Mouse (Mus musculus) lung, postnatal 25 days (tissue): ENCODE data around the gene Trpc6.
A peak's percentile ranks its signal among the peaks of the same experiment; 100 is the strongest.

Experiments
- DNase-seq: peaks from one replicate; pipeline ENCODE4 v3.0.0; 2022; ENCODE audit warnings: low spot score

Gene Trpc6

DNA sequence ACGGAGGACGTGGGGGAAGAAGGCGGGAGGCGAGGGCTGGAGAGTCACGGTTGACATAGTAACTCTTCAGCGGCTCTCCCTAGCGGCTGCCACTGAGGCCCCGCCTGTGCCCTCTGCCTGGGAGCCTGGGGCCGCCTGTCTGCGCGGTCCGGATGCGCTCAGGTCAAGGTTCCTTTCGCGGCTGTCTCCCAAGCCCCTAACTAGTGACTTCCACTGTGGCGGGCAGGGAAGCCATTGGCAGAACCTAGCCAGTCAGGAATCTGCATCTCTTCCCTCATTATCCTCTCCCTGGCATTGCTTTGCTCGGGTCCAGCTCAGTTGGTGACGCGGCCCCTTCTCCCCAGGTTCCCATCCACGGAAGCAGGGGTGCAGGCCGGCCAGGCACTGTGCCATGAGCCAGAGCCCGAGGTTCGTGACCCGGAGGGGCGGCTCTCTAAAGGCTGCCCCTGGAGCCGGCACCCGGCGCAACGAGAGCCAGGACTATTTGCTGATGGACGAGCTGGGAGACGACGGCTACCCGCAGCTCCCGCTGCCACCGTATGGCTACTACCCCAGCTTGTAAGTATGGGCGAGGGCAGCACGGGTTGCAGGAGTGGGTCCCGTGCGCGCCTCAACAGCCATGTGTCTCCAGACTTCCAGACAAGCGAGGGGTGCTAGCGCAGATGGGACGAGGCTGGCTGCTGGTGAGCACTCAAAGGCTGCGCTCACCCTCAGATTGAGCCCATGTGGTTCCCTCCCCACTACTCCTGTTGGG is at the start of gene Trpc6:
Trpc6 (plus strand) TSS at position 102 of the 754 bp plus-strand sequence.
- DNase-seq, result peak; percentile 11

DNA sequence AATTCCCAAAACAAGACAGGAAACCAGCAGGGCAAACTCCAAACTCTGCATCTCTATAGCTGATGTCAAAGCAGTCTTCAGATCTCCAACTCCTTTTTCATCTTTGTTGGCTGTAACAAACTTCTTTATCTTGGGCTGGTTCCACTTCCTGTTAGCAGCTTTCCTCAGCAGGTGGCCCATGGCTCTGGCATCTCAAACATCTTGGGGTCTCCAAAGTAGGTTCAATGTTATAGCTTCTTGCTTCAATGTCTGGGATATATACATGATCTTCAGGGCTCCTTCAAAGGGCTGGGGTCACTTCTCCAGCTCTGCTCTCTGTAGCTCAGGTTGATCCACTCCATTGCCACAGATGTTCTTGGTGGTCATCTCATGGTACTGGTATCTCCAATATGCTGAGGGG is 23.0 kb upstream of the Trpc6 start:
- DNase-seq, result no peak

- DNase-seq, result no peak
Measured at GRCm38 (mm10) chr9:8533670-8534069, 10.3 kb upstream of the Trpc6 start.

- no peak for DNase-seq
Measured at GRCm38 (mm10) chr9:8545236-8545635, 1.3 kb downstream of the Trpc6 start.

GRCm38 (mm10) chr9:8558574-8558973 is 14.6 kb downstream of the Trpc6 start:
- DNase-seq, result no peak

- DNase-seq, result no peak
Measured at GRCm38 (mm10) chr9:8592618-8593017, 48.7 kb downstream of the Trpc6 start.

GRCm38 (mm10) chr9:8597089-8597488 is 53.1 kb downstream of the Trpc6 start:
- no peak for DNase-seq

DNA sequence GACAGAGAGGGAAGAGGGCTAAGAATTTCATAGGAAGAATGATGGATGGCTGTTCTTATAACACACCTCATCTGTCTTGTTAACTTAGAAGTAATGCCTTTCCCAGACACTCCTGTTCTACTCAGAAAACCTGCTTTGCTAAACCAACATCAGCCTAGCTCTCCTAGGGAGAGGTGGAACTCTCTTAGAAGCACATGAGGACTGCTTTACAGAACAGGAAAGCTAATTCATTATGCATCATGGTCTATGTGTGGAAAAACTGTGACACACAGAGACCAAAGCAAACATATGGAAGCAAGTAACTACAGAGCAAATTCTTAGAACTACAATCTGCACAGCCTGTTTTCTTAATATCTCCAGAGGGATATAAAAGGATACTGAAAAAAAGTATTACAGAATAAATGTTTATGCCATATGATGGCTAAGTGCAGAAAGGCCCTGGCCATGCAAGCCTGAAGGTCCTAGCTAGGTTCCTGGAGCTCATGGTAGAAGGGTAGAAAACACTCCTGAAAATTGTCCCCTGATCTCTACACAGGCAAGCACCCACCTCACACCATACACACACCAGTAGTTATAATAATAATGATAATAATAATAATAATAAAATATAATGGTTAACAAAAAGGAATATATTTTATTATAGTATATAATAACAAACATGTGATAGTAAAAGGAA is 63.0 kb downstream of the Trpc6 start:
- no peak for DNase-seq

DNA sequence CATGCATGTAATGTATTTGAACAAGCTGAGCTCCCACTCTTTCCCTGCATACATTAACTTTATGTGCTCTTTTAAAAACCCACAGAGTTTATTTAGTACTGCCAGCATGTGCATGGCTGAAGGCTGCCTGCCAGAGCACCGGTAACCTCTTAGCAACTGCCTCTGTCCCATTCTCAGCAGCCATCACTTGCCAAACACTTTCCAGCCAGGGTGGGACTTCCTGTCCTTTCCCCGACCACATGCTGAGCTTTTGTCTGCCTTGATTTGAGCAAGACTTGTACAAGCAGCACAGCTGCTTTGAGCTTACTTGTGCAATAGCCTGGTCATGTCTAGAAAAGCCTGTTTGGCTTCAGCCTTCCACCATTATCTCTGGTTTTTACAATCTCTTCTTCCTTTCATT is 90.4 kb downstream of the Trpc6 start:
- no peak for DNase-seq

DNA sequence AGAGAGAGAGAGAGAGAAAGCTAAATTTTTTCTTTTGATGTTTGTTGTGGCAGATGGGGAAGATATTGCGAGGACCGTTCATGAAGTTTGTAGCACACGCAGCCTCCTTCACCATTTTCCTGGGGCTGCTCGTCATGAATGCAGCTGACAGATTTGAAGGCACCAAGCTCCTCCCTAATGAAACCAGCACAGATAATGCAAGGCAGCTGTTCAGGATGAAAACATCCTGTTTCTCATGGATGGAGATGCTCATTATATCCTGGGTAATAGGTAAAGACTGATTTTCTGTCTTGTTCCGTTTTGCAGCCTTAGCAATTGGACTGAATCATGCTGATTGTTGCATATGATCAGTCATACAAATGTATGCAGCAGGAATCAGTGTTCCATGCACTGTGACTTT is 99.5 kb downstream of the Trpc6 start:
- no peak for DNase-seq

- DNase-seq, result no peak
Measured at GRCm38 (mm10) chr9:8655347-8655746, 111.4 kb downstream of the Trpc6 start.

- DNase-seq, result no peak
Measured at GRCm38 (mm10) chr9:8672944-8673343, 129.0 kb downstream of the Trpc6 start.

DNA sequence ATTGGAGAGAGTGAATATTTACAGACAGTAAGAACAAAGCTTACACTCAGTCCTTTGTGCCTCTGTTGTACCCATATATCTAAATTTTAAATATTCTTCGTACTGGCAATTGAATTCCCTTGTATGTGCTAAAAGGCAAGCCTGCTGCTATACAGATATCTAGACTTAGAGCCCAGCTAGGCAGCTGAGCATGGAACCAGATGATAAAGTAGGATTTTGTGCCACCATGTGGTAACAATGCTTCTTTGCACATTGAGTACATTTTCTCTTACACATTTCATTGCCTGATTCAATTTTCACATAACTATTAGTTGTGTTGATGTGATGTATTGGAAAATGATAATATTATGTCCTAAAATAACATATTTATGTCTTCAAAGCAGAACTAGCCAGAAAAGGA is 132.7 kb downstream of the Trpc6 start:
- no peak for DNase-seq

DNA sequence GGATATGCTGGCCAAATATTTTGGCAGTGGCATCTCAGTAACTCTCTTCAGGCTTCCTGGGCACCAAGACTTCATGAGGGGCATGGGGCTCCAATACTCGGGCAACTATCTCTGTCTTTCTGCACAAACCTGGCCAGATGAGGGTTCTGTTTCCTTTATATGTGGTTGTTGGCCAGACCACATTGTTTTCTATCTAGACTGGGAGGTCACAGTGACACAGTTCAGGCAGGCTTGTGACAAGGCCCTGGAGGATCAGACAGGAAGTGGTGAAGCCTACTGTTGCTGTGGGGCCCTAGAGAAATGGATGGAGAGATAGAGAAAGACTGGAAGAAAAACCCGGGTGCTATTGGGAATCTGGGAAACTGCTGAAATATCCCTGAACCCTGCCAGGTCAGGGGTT is 149.2 kb downstream of the Trpc6 start:
- DNase-seq, result no peak

DNA sequence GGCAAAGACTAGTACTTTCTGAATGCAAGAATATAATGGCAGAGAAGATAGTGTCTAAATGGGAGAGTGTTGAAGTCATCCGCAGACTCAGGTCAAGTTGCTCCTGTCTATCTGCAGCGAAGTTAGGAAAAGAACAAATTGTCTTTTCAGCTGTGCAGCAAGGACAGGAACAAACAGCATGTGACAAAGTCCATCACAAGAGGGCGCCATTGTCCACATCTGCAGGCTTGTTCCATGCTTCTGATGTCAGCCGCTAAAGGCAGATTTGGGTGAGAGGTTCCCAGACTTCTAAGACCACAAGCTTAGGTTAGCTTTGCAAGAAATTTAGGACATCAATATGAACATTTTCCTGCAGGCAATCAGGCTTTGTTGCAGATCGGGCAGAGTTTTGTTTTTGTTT is 156.7 kb downstream of the Trpc6 start:
- peak; percentile 57 for DNase-seq

DNA sequence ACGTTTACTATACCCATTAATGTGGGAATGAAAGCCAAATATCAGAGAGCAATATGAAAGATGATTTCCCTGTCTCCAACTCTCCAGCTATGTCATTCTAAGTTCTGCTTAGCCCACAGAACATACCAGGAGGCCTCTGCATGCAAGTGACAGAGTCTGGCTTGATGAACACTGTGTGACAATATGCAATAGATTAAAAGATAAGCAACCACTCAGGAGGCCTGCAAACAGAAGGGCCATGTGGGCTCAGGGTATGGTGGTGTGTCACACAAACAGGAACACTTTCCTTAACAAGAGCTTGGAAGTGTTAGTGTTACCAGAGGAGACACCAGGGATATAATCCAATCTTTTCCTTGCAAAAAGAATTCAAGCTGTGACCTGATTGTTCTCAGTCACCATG is 159.6 kb downstream of the Trpc6 start:
- no peak for DNase-seq

GRCm38 (mm10) chr9:8703956-8704355 is 160.0 kb downstream of the Trpc6 start:
- DNase-seq, result no peak

DNA sequence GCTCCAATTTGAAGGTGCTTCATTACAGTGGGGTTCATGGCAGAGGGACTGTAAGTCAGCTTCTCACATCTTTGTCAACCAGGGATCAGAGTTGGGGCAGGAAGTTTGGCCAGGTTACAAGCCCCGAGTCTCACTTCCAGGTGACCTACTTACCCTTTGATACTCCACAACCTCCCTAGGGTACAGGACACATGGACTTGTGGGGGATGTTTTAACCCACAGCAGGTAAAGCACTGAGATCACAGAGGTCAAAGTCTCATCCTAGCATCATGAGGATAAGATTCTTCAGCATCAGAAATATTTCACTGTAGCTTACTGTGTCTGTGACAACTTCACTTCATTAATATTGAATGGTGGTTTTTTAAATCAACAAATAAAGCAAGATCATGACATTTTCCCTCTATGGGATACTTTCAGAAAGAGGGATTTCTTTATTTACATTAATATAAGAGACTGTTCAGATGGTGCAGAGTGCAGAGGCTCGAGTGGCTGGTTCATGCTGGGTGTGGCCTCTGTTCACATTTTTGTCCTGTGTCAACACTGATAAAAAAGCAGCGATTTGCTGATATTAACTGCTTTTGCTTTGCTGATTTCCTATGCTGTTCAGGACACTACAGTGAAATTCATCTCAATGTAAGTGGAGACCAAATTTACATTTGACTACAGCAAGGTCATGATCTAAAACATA is 166.3 kb downstream of the Trpc6 start:
- DNase-seq, result no peak

- DNase-seq, result no peak
Measured at GRCm38 (mm10) chr9:8719017-8719416, 175.1 kb downstream of the Trpc6 start.

DNA sequence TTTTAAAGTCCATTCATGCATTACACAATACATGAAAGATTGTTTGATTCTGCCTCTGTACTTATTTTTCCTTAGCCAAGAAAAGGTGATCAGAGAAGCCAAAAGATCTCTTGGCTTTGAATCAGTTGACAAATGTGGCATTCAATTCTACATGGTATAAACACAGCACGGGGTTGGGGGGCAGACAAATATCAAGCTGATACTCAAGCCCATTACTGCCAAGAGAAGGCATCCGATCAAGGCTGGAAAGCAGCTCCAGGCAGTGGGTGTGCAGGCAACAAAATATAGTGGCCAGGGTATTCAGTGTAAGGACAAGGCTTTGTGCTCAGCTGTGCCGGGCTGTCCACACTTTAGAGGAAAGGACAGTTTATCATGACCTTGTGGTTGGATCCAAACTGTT is 185.1 kb downstream of the Trpc6 start:
- no peak for DNase-seq
